Mouse (Mus musculus) liver, embryonic 13.5 days (tissue): ENCODE measurements around the gene Cga. TPM values are rescaled to one million over a fixed set of nuclear protein-coding genes. Genes with fewer than 3 reads are reported as not detected.
"Not testable (repeated sequence)": the region's sequence is repeated elsewhere in the genome, so short reads cannot be mapped to it uniquely, and the experiment has no call there.

Experiments used
- ATAC-seq: fragments of 200-750 bp; cut with Nextera tagmentation; 2 replicates; pipeline ENCODE4 v1.8.0; 2017; ENCODE audit warnings: low read depth, mild to moderate bottlenecking, moderate number of reproducible peaks, moderate library complexity
- DNase-seq: peaks from one replicate; pipeline ENCODE4 v3.0.0; 2022
- H3K27ac ChIP-seq: fragments of 300-500 bp; sonication (generic); 2 replicates; pipeline ENCODE4 v1.5.1; 2015; ENCODE audit warnings: moderate library complexity, mild to moderate bottlenecking, inconsistent platforms
- H3K27me3 ChIP-seq: fragments of 300-500 bp; sonication (generic); 2 replicates; pipeline ENCODE4 v1.6.1; 2015; ENCODE audit warnings: mild to moderate bottlenecking, inconsistent platforms
- H3K36me3 ChIP-seq: fragments of 300-500 bp; sonication (generic); 2 replicates; pipeline ENCODE4 v1.6.1; 2015; ENCODE audit warnings: mild to moderate bottlenecking, inconsistent platforms
- H3K4me1 ChIP-seq: fragments of 300-500 bp; sonication (generic); replicated peaks from 2 replicates; pipeline ENCODE4 v1.6.1; 2015; ENCODE audit warnings: inconsistent platforms
- H3K4me2 ChIP-seq: fragments of 300-500 bp; sonication (generic); 2 replicates; pipeline ENCODE4 v1.6.1; 2015; ENCODE audit warnings: inconsistent platforms, mild to moderate bottlenecking, moderate library complexity
- H3K4me3 ChIP-seq: fragments of 300-500 bp; sonication (generic); replicated peaks from 2 replicates; pipeline ENCODE4 v1.5.1; 2015; ENCODE audit warnings: mild to moderate bottlenecking, inconsistent platforms
- H3K9ac ChIP-seq: fragments of 300-500 bp; sonication (generic); 2 replicates; pipeline ENCODE4 v1.6.1; 2015; ENCODE audit warnings: mild to moderate bottlenecking, inconsistent platforms
- H3K9me3 ChIP-seq: fragments of 300-500 bp; sonication (generic); replicated peaks from 2 replicates; pipeline ENCODE4 v1.6.1; 2016; ENCODE audit warnings: inconsistent platforms
- WGBS: fragments of 180-500 bp; shearing (Covaris S2); methylation state at CpG from one replicate; pipeline ENCODE4 v1.1.7; 2015; ENCODE audit not compliant: insufficient replicate concordance; 5-methylcytosine and 5-hydroxymethylcytosine counted together
- polyA plus RNA-seq: library from polyadenylated mRNA; unstranded; fragments of >200 nt; fragmentation: Nextera tagmentation; extraction: Ambion mirVana; gene quantifications from 2 replicates; pipeline ENCODE4 v1.2.1, GENCODE M21; 2015

Cga gene
- polyA plus RNA-seq, 1 experiment from 2014 or later: 0.25 TPM

- H3K9me3 ChIP-seq: no peaks in the 10 kb centered on the region
- H3K4me3 ChIP-seq: no peak overlapping the region
- DNase-seq (peak; percentile 7), ATAC-seq (no peak)
- no peak overlapping the region for H3K9ac ChIP-seq
- H3K36me3 ChIP-seq: no peaks in the 10 kb centered on the region
- no peak overlapping the region for H3K4me2 ChIP-seq
- 50% methylated on average over 6 of the region's 6 CpGs for WGBS
- no peak overlapping the region for H3K27ac ChIP-seq
- no peaks in the 10 kb centered on the region for H3K27me3 ChIP-seq
- no peaks in the 10 kb centered on the region for H3K4me1 ChIP-seq
Measured at GRCm38 (mm10) chr4:34922177-34922870, 28.7 kb downstream of the Cga start.

DNA sequence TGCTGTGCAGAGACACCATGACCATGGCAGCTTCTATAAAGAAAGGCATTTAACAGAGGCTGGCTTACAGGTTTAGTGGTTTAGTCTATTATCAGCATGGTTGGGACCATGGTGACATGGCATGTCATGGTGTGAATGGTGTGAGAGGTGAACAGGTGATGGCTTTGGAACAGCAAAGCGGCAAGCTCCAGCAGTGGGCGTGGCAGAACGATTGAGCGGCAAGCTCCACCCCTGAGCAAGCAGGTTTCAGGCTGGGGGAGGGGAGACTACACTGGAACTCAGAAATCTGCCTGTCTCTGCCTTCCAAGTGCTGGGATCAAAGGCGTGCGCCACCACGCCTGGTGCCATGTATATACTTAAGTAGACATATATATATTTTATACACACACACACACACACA, 34.8 kb downstream of the Cga start:
- not testable (repeated sequence) for H3K4me1 ChIP-seq, H3K4me2 ChIP-seq, H3K36me3 ChIP-seq, H3K9ac ChIP-seq, H3K9me3 ChIP-seq, H3K27ac ChIP-seq, ATAC-seq, H3K27me3 ChIP-seq, H3K4me3 ChIP-seq, DNase-seq
- 74% methylated on average over 7 of the region's 7 CpGs for WGBS

DNA sequence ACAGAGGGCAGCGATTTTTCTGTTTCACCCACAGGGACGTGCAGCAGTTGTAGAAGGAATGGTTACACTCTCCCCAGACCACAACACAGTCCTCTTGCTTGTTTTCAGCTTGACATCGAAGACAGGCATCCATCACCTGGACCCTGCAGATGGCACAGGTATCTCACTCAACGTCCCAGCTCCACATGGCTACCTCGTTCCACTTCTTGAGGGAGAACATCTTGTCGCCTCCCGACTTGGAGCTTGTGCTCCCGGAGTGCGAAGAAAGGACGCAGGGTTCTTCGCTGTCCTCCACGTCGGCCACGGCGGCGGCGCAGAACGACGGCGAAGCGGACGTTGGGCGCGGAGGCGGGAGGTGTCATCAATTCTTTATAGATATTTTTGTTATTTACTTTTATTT, 47.5 kb downstream of the Cga start:
- DNase-seq: no peak
- H3K9ac ChIP-seq: no peak overlapping the region
- no peak overlapping the region for H3K4me3 ChIP-seq
- no peaks in the 10 kb centered on the region for H3K36me3 ChIP-seq
- no peaks in the 10 kb centered on the region for H3K9me3 ChIP-seq
- H3K4me1 ChIP-seq: no peaks in the 10 kb centered on the region
- no peaks in the 10 kb centered on the region for H3K27me3 ChIP-seq
- no peak overlapping the region for H3K4me2 ChIP-seq
- no peak overlapping the region for H3K27ac ChIP-seq
- no peak for ATAC-seq
- WGBS: 81% methylated on average over 25 of the region's 25 CpGs

GRCm38 (mm10) chr4:34947181-34947580, 53.6 kb downstream of the Cga start:
- H3K27me3 ChIP-seq: no peaks in the 10 kb centered on the region
- peaks cover 5% of the 10 kb centered on the region for H3K4me1 ChIP-seq
- H3K27ac ChIP-seq: no peak overlapping the region
- DNase-seq: no peak
- no peak overlapping the region for H3K4me3 ChIP-seq
- H3K9ac ChIP-seq: no peak overlapping the region
- H3K9me3 ChIP-seq: no peaks in the 10 kb centered on the region
- H3K36me3 ChIP-seq: no peaks in the 10 kb centered on the region
- ATAC-seq: no peak
- no peak overlapping the region for H3K4me2 ChIP-seq

GRCm38 (mm10) chr4:34953716-34954115, 60.1 kb downstream of the Cga start:
- DNase-seq (no peak), ATAC-seq (no peak)
- no peaks in the 10 kb centered on the region for H3K27me3 ChIP-seq
- no peaks in the 10 kb centered on the region for H3K9me3 ChIP-seq
- H3K9ac ChIP-seq: no peak overlapping the region
- H3K4me3 ChIP-seq: no peak overlapping the region
- no peaks in the 10 kb centered on the region for H3K4me1 ChIP-seq
- no peak overlapping the region for H3K27ac ChIP-seq
- H3K4me2 ChIP-seq: no peak overlapping the region
- WGBS: 75% methylated on average over 10 of the region's 10 CpGs
- H3K36me3 ChIP-seq: no peaks in the 10 kb centered on the region

Other genes starting within 250 kb of the Cga start
- 20.4 and 20.7 TPM in 2 replicates for gene Slc35a1, start 206.3 kb upstream of the Cga start, polyA plus RNA-seq
- gene Cfap206, start 163.6 kb upstream of the Cga start, polyA plus RNA-seq: not detected in 2 replicates
- gene Gm136, start 137.5 kb upstream of the Cga start, polyA plus RNA-seq: not detected in 2 replicates
- gene Smim8, start 115.4 kb upstream of the Cga start, polyA plus RNA-seq: 29.9 and 30.0 TPM in 2 replicates
- gene Zfp292, start 10.8 kb upstream of the Cga start, polyA plus RNA-seq: 4.2 and 5.4 TPM in 2 replicates